Mouse (Mus musculus) kidney, postnatal 25 days (tissue): ENCODE results near the gene Unc5cl.
A peak's percentile ranks its signal among the peaks of the same experiment; 100 is the strongest.

Experiments
- DNase-seq, 2 experiments: peaks; one replicate each; pipeline ENCODE4 v3.0.0; 2021; ENCODE audit warnings: mixed read lengths in 2 of 2

Unc5cl gene

GRCm38 (mm10) chr17:48542733-48543132 lies 88.0 kb downstream of the Unc5cl start:
- no peak for DNase-seq

GRCm38 (mm10) chr17:48543301-48543765 lies 88.6 kb downstream of the Unc5cl start:
- DNase-seq: peak; percentile 31 to 66

- peak; percentile 66 to 84 for DNase-seq
Observed at GRCm38 (mm10) chr17:48544722-48545121, 90.0 kb downstream of the Unc5cl start.

- DNase-seq: peak; percentile 65 to 86
Observed at GRCm38 (mm10) chr17:48545223-48545943, 90.7 kb downstream of the Unc5cl start.

GRCm38 (mm10) chr17:48546036-48546435 lies 91.3 kb downstream of the Unc5cl start:
- DNase-seq: no peak

GRCm38 (mm10) chr17:48547668-48548067 lies 93.0 kb downstream of the Unc5cl start:
- peak; percentile 68 to 88 for DNase-seq

- DNase-seq: peak; percentile 54 to 61
Observed at GRCm38 (mm10) chr17:48551788-48552531, 97.3 kb downstream of the Unc5cl start.

GRCm38 (mm10) chr17:48552532-48552915 lies 97.8 kb downstream of the Unc5cl start:
- no peak for DNase-seq

- peak; percentile 50 to 57 for DNase-seq
Observed at GRCm38 (mm10) chr17:48556223-48556962, 101.7 kb downstream of the Unc5cl start.

GRCm38 (mm10) chr17:48557823-48558715 lies 103.4 kb downstream of the Unc5cl start:
- no peak for DNase-seq

- DNase-seq: no peak
Observed at GRCm38 (mm10) chr17:48564931-48565330, 110.2 kb downstream of the Unc5cl start.

- DNase-seq: no peak
Observed at GRCm38 (mm10) chr17:48569656-48570055, 115.0 kb downstream of the Unc5cl start.

GRCm38 (mm10) chr17:48581153-48581552 lies 126.5 kb downstream of the Unc5cl start:
- DNase-seq: no peak

- DNase-seq: no peak
Observed at GRCm38 (mm10) chr17:48582486-48582990, 127.8 kb downstream of the Unc5cl start.

GRCm38 (mm10) chr17:48583401-48583800 lies 128.7 kb downstream of the Unc5cl start:
- DNase-seq: no peak

GRCm38 (mm10) chr17:48585902-48586359 lies 131.2 kb downstream of the Unc5cl start:
- DNase-seq: no peak

GRCm38 (mm10) chr17:48588674-48589073 lies 134.0 kb downstream of the Unc5cl start:
- no peak for DNase-seq
